Mouse (Mus musculus): ENCODE data around the gene Gm13103. TPM values are rescaled to one million over a fixed set of nuclear protein-coding genes. Genes with fewer than 3 reads are reported as not detected.
"Not testable (repeated sequence)": the region's sequence is repeated elsewhere in the genome, so short reads cannot be mapped to it uniquely, and the experiment has no call there.

Gene Gm13103
- not detected in 2 replicates for polyA plus RNA-seq (2015; fragmentation: Nextera tagmentation; extraction: Ambion mirVana)

GRCm38 (mm10) chr4:143846197-143846596, at the start of gene Gm13103:
TSS of gene Gm13103 (plus strand) at chr4:143846497.
- not testable (repeated sequence) for H3K27me3 ChIP-seq; H3K9me3 ChIP-seq (replicated peaks); H3K27ac ChIP-seq; H3K9ac ChIP-seq; H3K4me1 ChIP-seq (replicated peaks); H3K4me3 ChIP-seq (replicated peaks); H3K36me3 ChIP-seq; ATAC-seq (ENCODE audit: low read depth); DNase-seq; H3K4me2 ChIP-seq

GRCm38 (mm10) chr4:143815993-143816392, 30.3 kb upstream of the Gm13103 start, which contains the start of gene Gm13084:
TSS of gene Gm13084 (minus strand) at chr4:143816093.
- Histone ChIP-seq H3K4me3 (replicated peaks) (no peak within 1 kb of the TSS), H3K36me3 (no peaks in the 10 kb centered on the region), H3K27me3 (no peaks in the 10 kb centered on the region), H3K4me1 (replicated peaks) (no peaks in the 10 kb centered on the region), H3K9me3 (replicated peaks) (no peaks in the 10 kb centered on the region; the same call in 1 of the 2 replicates), H3K4me2 (no peak within 1 kb of the TSS), H3K9ac (no peak within 1 kb of the TSS), H3K27ac (no peak within 1 kb of the TSS)
- 57% methylated on average over 2 of the region's 2 CpGs for WGBS (ENCODE audit: insufficient replicate concordance)
- ATAC-seq (ENCODE audit: low read depth) (no peak), DNase-seq (no peak)

GRCm38 (mm10) chr4:143882371-143882770, 36.1 kb downstream of the Gm13103 start:
- 55% methylated on average over 1 of the region's 1 CpGs for whole genome bisulfite sequencing (ENCODE audit: insufficient replicate concordance)
- not testable (repeated sequence) for H3K9ac ChIP-seq; H3K27me3 ChIP-seq; ATAC-seq (ENCODE audit: low read depth); H3K36me3 ChIP-seq; H3K27ac ChIP-seq; DNase-seq; H3K9me3 ChIP-seq (replicated peaks); H3K4me1 ChIP-seq (replicated peaks); H3K4me3 ChIP-seq (replicated peaks); H3K4me2 ChIP-seq

- not testable (repeated sequence) for ATAC-seq (ENCODE audit: low read depth); H3K4me1 ChIP-seq (replicated peaks); H3K27ac ChIP-seq; DNase-seq; H3K27me3 ChIP-seq; H3K9me3 ChIP-seq (replicated peaks); H3K9ac ChIP-seq; H3K36me3 ChIP-seq; H3K4me2 ChIP-seq; H3K4me3 ChIP-seq (replicated peaks)
- 63% methylated on average over 3 of the region's 3 CpGs for WGBS (ENCODE audit: insufficient replicate concordance)
These were observed 48.1 kb downstream of the Gm13103 start for GRCm38 (mm10) chr4:143894406-143894805.

GRCm38 (mm10) chr4:143900280-143900679, 54.0 kb downstream of the Gm13103 start, which contains the start of gene Pramef6:
TSS of gene Pramef6 (minus strand) at chr4:143900380.
- H3K27me3 ChIP-seq; H3K27ac ChIP-seq; H3K4me2 ChIP-seq; H3K36me3 ChIP-seq; H3K4me1 ChIP-seq (replicated peaks); H3K9ac ChIP-seq; H3K9me3 ChIP-seq (replicated peaks); H3K4me3 ChIP-seq (replicated peaks); DNase-seq; ATAC-seq (ENCODE audit: low read depth): not testable (repeated sequence)
- WGBS (ENCODE audit: insufficient replicate concordance) = 64% methylated on average over 1 of the region's 1 CpGs

Other genes with a start within 250 kb of the Gm13103 start
- not detected in 2 replicates for gene Gm13083, start 231.5 kb upstream of the Gm13103 start, polyA plus RNA-seq (2015; fragmentation: Nextera tagmentation; extraction: Ambion mirVana)
- gene Gm13088, start 189.3 kb upstream of the Gm13103 start, polyA plus RNA-seq (2015; fragmentation: Nextera tagmentation; extraction: Ambion mirVana) = not detected in 2 replicates
- gene Gm13089, start 143.8 kb upstream of the Gm13103 start, polyA plus RNA-seq (2015; fragmentation: Nextera tagmentation; extraction: Ambion mirVana) = not detected in 2 replicates
- not detected in 2 replicates for gene Gm13078, start 127.0 kb upstream of the Gm13103 start, polyA plus RNA-seq (2015; fragmentation: Nextera tagmentation; extraction: Ambion mirVana)
- not detected in 2 replicates for gene Gm13023, start 57.1 kb upstream of the Gm13103 start, polyA plus RNA-seq (2015; fragmentation: Nextera tagmentation; extraction: Ambion mirVana)
- not detected in 2 replicates for gene Gm13084, start 30.4 kb upstream of the Gm13103 start, polyA plus RNA-seq (2015; fragmentation: Nextera tagmentation; extraction: Ambion mirVana)
- not detected in 2 replicates for gene Pramef6, start 53.9 kb downstream of the Gm13103 start, polyA plus RNA-seq (2015; fragmentation: Nextera tagmentation; extraction: Ambion mirVana)
- gene Pramef25, start 104.5 kb downstream of the Gm13103 start, polyA plus RNA-seq (2015; fragmentation: Nextera tagmentation; extraction: Ambion mirVana) = not detected in 2 replicates
- not detected in 2 replicates for gene Gm13101, start 120.5 kb downstream of the Gm13103 start, polyA plus RNA-seq (2015; fragmentation: Nextera tagmentation; extraction: Ambion mirVana)
- gene Pramef17, start 147.9 kb downstream of the Gm13103 start, polyA plus RNA-seq (2015; fragmentation: Nextera tagmentation; extraction: Ambion mirVana) = not detected in 2 replicates
- gene Pramel4, start 212.6 kb downstream of the Gm13103 start, polyA plus RNA-seq (2015; fragmentation: Nextera tagmentation; extraction: Ambion mirVana) = not detected in 2 replicates

Measured in liver, embryonic 13.5 days (tissue).